Mouse (Mus musculus): ENCODE measurements around the gene Plppr4. TPM values are rescaled to one million over a fixed set of nuclear protein-coding genes. Genes with fewer than 3 reads are reported as not detected.

Gene Plppr4
- polyA plus RNA-seq, 2 experiments = 0.43 to 0.67 TPM

DNA sequence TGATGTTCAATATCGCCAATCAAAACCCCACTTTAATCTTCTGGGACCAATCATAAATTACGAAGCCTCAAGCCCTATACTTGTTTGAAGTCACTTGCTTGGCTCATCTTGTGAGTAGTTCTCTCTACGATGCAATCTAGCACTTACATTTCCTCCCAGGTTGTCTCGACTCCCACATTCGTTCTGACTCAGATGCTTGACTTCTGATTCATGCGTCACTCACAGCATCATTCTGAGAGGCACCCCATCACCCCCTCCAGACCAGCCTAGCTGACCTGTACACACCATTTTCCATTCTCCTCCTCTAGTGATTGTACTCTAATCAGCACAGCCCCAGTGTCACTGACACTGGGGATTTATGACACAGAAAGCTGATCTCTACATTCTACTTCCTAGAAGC is 31.2 kb downstream of the Plppr4 start:
- H3K4me2 ChIP-seq (replicated peaks; ENCODE audit: low read depth, low read length, severe bottlenecking) = no peak overlapping the region
- DNase-seq (ENCODE audit: low spot score) = no peak
- no peak overlapping the region for H3K4me3 ChIP-seq (replicated peaks; ENCODE audit: low read length)
- no peaks in the 10 kb centered on the region for H3K36me3 ChIP-seq (ENCODE audit: control insufficient read depth, insufficient read depth, low read length)
- no peaks in the 10 kb centered on the region for H3K9me3 ChIP-seq (ENCODE audit: control insufficient read depth, low read length)
- no peaks in the 10 kb centered on the region for H3K27me3 ChIP-seq (ENCODE audit: control insufficient read depth, insufficient read depth, low read length)
- 76% methylated on average over 6 of the region's 6 CpGs for WGBS
- H3K27ac ChIP-seq (replicated peaks; ENCODE audit: low read depth, low read length) = no peak overlapping the region
- no peaks in the 10 kb centered on the region for H3K4me1 ChIP-seq (ENCODE audit: control insufficient read depth, insufficient read depth, low read length)
- no peak for TF ChIP-seq POLR2A (IDR thresholded peaks at IDR 0.05; ENCODE audit: borderline replicate concordance, extremely low read depth, insufficient read depth, insufficient read length)
- H3K9ac ChIP-seq (ENCODE audit: low read depth, low read length, severe bottlenecking) = no peak overlapping the region
- ATAC-seq (ENCODE audit: low FRiP score, low read depth) = no peak

DNA sequence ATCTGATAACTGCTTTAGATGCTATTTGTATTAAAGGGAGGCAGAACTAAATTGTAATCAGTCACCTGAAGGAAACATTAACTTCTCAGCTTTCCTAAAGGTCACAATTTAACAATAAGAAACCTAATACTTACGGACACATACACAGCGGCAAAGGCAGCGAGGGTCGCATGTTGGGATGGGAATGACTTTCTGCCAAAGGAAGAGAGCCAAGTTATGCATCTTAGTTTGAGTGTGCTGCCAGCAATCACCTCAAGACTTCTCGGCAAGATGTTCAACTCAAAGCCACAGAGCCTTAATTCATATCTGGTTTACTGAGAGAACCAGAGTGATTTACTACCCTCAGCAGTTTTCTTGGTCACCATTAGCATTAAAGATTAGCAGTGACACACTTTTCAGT is 34.1 kb downstream of the Plppr4 start:
- ATAC-seq (ENCODE audit: low FRiP score, low read depth) = no peak
- no peak overlapping the region for H3K27ac ChIP-seq (replicated peaks; ENCODE audit: low read depth, low read length)
- 82% methylated on average over 5 of the region's 5 CpGs for WGBS
- H3K9ac ChIP-seq (ENCODE audit: low read depth, low read length, severe bottlenecking) = no peak overlapping the region
- no peaks in the 10 kb centered on the region for H3K4me1 ChIP-seq (ENCODE audit: control insufficient read depth, insufficient read depth, low read length)
- TF ChIP-seq POLR2A (IDR thresholded peaks at IDR 0.05; ENCODE audit: borderline replicate concordance, extremely low read depth, insufficient read depth, insufficient read length) = no peak
- no peaks in the 10 kb centered on the region for H3K9me3 ChIP-seq (ENCODE audit: control insufficient read depth, low read length)
- H3K4me3 ChIP-seq (replicated peaks; ENCODE audit: low read length) = no peak overlapping the region
- no peak for DNase-seq (ENCODE audit: low spot score)
- H3K36me3 ChIP-seq (ENCODE audit: control insufficient read depth, insufficient read depth, low read length) = no peaks in the 10 kb centered on the region
- H3K27me3 ChIP-seq (ENCODE audit: control insufficient read depth, insufficient read depth, low read length) = no peaks in the 10 kb centered on the region
- H3K4me2 ChIP-seq (replicated peaks; ENCODE audit: low read depth, low read length, severe bottlenecking) = no peak overlapping the region

DNA sequence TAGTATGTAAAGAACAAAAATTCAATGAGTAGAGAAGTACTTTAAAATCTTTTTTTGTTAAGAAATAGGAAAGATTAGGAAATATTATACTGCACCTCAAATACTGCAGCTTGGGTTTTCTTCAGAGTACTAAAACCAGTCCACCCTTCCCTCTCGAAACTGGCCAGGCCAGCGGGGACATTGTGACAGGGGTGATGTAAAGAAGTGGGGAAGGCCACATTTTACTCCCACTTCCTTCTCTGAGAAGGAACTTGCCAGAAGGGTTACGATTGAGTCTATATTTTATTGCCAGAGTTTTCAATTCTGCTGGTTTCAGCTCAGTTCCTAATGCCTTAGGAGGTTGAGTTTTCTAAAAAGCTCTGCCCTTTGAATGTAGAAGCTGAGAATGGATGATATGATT is 41.0 kb downstream of the Plppr4 start:
- Histone ChIP-seq H3K4me2 (replicated peaks; ENCODE audit: low read depth, low read length, severe bottlenecking) (no peak overlapping the region), H3K36me3 (ENCODE audit: control insufficient read depth, insufficient read depth, low read length) (no peaks in the 10 kb centered on the region), H3K4me3 (replicated peaks; ENCODE audit: low read length) (no peak overlapping the region), H3K9ac (ENCODE audit: low read depth, low read length, severe bottlenecking) (no peak overlapping the region), H3K9me3 (ENCODE audit: control insufficient read depth, low read length) (no peaks in the 10 kb centered on the region), H3K27me3 (ENCODE audit: control insufficient read depth, insufficient read depth, low read length) (no peaks in the 10 kb centered on the region), H3K27ac (replicated peaks; ENCODE audit: low read depth, low read length) (no peak overlapping the region), H3K4me1 (ENCODE audit: control insufficient read depth, insufficient read depth, low read length) (no peaks in the 10 kb centered on the region)
- ATAC-seq (ENCODE audit: low FRiP score, low read depth) (no peak), DNase-seq (ENCODE audit: low spot score) (no peak)
- WGBS = 84% methylated on average over 3 of the region's 3 CpGs
- TF ChIP-seq POLR2A (IDR thresholded peaks at IDR 0.05; ENCODE audit: borderline replicate concordance, extremely low read depth, insufficient read depth, insufficient read length) = no peak

DNA sequence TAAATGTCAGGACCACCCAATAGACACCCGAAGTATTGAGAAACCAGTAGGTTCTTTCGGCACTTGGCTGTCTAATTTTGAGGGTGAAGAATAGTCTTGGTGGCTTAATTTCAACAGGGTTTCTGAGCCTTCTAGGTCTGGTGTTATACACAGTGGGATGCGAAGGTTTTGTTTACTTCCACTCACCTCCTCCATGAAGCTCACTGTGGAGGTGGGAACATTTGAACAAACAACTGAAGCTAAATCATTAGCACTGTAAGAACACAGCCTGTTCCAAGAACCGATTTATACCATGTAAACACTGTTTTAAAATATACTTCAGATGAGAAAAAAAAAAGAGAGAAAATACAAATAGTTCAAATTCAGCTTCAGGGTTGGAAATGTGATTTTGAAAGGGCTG is 47.3 kb downstream of the Plppr4 start:
- 85% methylated on average over 4 of the region's 4 CpGs for WGBS
- DNase-seq (ENCODE audit: low spot score) = no peak
- Histone ChIP-seq H3K4me1 (ENCODE audit: control insufficient read depth, insufficient read depth, low read length) (no peaks in the 10 kb centered on the region), H3K36me3 (ENCODE audit: control insufficient read depth, insufficient read depth, low read length) (no peaks in the 10 kb centered on the region), H3K27ac (replicated peaks; ENCODE audit: low read depth, low read length) (no peak overlapping the region), H3K4me3 (replicated peaks; ENCODE audit: low read length) (no peak overlapping the region), H3K4me2 (replicated peaks; ENCODE audit: low read depth, low read length, severe bottlenecking) (no peak overlapping the region), H3K27me3 (ENCODE audit: control insufficient read depth, insufficient read depth, low read length) (no peaks in the 10 kb centered on the region), H3K9me3 (ENCODE audit: control insufficient read depth, low read length) (no peaks in the 10 kb centered on the region), H3K9ac (ENCODE audit: low read depth, low read length, severe bottlenecking) (no peak overlapping the region)
- TF ChIP-seq POLR2A (IDR thresholded peaks at IDR 0.05; ENCODE audit: borderline replicate concordance, extremely low read depth, insufficient read depth, insufficient read length) = no peak
- ATAC-seq (ENCODE audit: low FRiP score, low read depth) = no peak

DNA sequence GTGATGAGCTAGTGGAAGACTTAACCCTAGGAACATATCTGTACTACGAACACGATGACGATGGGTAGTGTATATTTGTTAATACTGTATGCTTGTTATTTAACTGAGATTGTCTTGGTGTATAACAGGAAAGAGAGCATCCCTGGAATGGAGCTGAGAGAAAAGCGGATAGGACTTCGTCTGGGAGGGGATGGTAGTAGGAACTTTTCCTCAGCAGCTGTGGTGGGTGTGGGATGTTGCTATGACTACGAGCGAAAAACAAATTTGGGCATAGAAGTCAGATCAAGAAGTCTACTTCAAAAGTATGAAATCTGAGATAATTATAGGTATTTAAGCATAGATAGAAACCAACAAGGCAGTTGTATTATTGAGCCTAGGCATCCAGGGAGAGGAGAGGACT is 48.6 kb downstream of the Plppr4 start:
- Histone ChIP-seq H3K27me3 (ENCODE audit: control insufficient read depth, insufficient read depth, low read length) (no peaks in the 10 kb centered on the region), H3K4me2 (replicated peaks; ENCODE audit: low read depth, low read length, severe bottlenecking) (no peak overlapping the region), H3K9ac (ENCODE audit: low read depth, low read length, severe bottlenecking) (no peak overlapping the region), H3K4me1 (ENCODE audit: control insufficient read depth, insufficient read depth, low read length) (no peaks in the 10 kb centered on the region), H3K4me3 (replicated peaks; ENCODE audit: low read length) (no peak overlapping the region), H3K36me3 (ENCODE audit: control insufficient read depth, insufficient read depth, low read length) (no peaks in the 10 kb centered on the region), H3K27ac (replicated peaks; ENCODE audit: low read depth, low read length) (no peak overlapping the region), H3K9me3 (ENCODE audit: control insufficient read depth, low read length) (no peaks in the 10 kb centered on the region)
- TF ChIP-seq POLR2A (IDR thresholded peaks at IDR 0.05; ENCODE audit: borderline replicate concordance, extremely low read depth, insufficient read depth, insufficient read length) = no peak
- ATAC-seq (ENCODE audit: low FRiP score, low read depth) (no peak), DNase-seq (ENCODE audit: low spot score) (no peak)
- WGBS = 89% methylated on average over 7 of the region's 7 CpGs

DNA sequence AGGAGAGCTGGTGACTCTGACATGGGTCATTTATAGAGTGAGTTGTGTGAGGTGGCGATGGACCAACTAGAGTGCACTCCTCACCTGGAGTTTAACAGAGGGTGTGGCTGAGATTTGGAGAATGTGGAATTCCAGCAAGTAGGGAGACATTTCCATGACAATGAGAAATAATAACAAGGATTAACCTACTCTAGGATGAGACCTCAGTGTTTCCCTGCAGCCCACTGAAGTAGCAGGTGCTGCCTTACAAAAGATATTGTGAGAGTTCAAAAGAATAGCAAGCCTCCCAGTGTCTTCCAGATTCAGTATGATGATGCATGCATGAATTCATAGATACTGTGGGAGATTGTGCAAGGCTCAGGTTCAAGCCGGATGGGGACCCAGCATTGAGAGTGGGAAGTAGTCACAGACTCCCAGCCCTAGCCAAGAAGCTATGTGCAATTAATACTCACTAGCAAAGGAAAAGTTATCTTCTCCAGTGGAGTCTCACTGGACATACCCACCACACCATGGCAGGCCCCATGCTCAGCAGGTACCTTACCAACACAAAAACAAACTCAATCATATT is 49.8 kb downstream of the Plppr4 start:
- WGBS = 75% methylated on average over 2 of the region's 2 CpGs
- Histone ChIP-seq H3K27ac (replicated peaks; ENCODE audit: low read depth, low read length) (no peak overlapping the region), H3K9me3 (ENCODE audit: control insufficient read depth, low read length) (no peaks in the 10 kb centered on the region), H3K4me3 (replicated peaks; ENCODE audit: low read length) (no peak overlapping the region), H3K9ac (ENCODE audit: low read depth, low read length, severe bottlenecking) (no peak overlapping the region), H3K36me3 (ENCODE audit: control insufficient read depth, insufficient read depth, low read length) (no peaks in the 10 kb centered on the region), H3K4me2 (replicated peaks; ENCODE audit: low read depth, low read length, severe bottlenecking) (no peak overlapping the region), H3K4me1 (ENCODE audit: control insufficient read depth, insufficient read depth, low read length) (no peaks in the 10 kb centered on the region), H3K27me3 (ENCODE audit: control insufficient read depth, insufficient read depth, low read length) (no peaks in the 10 kb centered on the region)
- no peak for ATAC-seq (ENCODE audit: low FRiP score, low read depth)
- no peak for TF ChIP-seq POLR2A (IDR thresholded peaks at IDR 0.05; ENCODE audit: borderline replicate concordance, extremely low read depth, insufficient read depth, insufficient read length)
- DNase-seq (ENCODE audit: low spot score) = no peak
